Mouse (Mus musculus) heart, embryonic 15.5 days (tissue): ENCODE data around the gene Kcnip2. TPM values are rescaled to one million over a fixed set of nuclear protein-coding genes. Genes with fewer than 3 reads are reported as not detected.

Experiments
- ATAC-seq: fragments of 200-750 bp; cut with Nextera tagmentation; replicated peaks from 2 replicates; pipeline ENCODE4 v1.8.0; 2017; ENCODE audit warnings: low read depth, moderate TSS enrichment; ENCODE audit not compliant: insufficient number of reproducible peaks, insufficient read depth, low FRiP score
- H3K27ac ChIP-seq: fragments of 300-500 bp; sonication (generic); 2 replicates; pipeline ENCODE4 v1.5.1; 2015; ENCODE audit warnings: mild to moderate bottlenecking, inconsistent platforms
- H3K27me3 ChIP-seq: fragments of 300-500 bp; sonication (generic); 2 replicates; pipeline ENCODE4 v1.6.1; 2015; ENCODE audit warnings: inconsistent platforms
- H3K36me3 ChIP-seq: fragments of 300-500 bp; sonication (generic); 2 replicates; pipeline ENCODE4 v1.6.1; 2015; ENCODE audit warnings: mild to moderate bottlenecking, inconsistent platforms
- H3K4me1 ChIP-seq: fragments of 300-500 bp; sonication (generic); replicated peaks from 2 replicates; pipeline ENCODE4 v1.6.1; 2015; ENCODE audit warnings: inconsistent platforms
- H3K4me2 ChIP-seq: fragments of 300-500 bp; sonication (generic); 2 replicates; pipeline ENCODE4 v1.6.1; 2015; ENCODE audit warnings: inconsistent platforms, mild to moderate bottlenecking, moderate library complexity
- H3K4me3 ChIP-seq: fragments of 300-500 bp; sonication (generic); 2 replicates; pipeline ENCODE4 v1.5.1; 2015; ENCODE audit warnings: mild to moderate bottlenecking, inconsistent platforms
- H3K9ac ChIP-seq: fragments of 300-500 bp; sonication (generic); 2 replicates; pipeline ENCODE4 v1.6.1; 2015; ENCODE audit warnings: mild to moderate bottlenecking, inconsistent platforms
- H3K9me3 ChIP-seq: fragments of 300-500 bp; sonication (generic); replicated peaks from 2 replicates; pipeline ENCODE4 v1.6.1; 2016; ENCODE audit warnings: inconsistent platforms
- WGBS: fragments of 180-500 bp; shearing (Covaris S2); methylation state at CpG from one replicate; pipeline ENCODE4 v1.1.7; 2015; ENCODE audit warnings: mixed read lengths; 5-methylcytosine and 5-hydroxymethylcytosine counted together
- polyA plus RNA-seq: library from polyadenylated mRNA; unstranded; fragments of >200 nt; fragmentation: Nextera tagmentation; extraction: Ambion mirVana; gene quantifications from 2 replicates; pipeline ENCODE4 v1.2.1, GENCODE M21; 2015

Kcnip2 gene
- 6.9 and 10.0 TPM in 2 replicates for polyA plus RNA-seq

GRCm38 (mm10) chr19:45815831-45816405, at the start of gene Kcnip2:
Gene Kcnip2 (minus strand): TSS chr19:45816061.
- Histone ChIP-seq H3K4me3 (peak within 1 kb of the TSS; percentile 51), H3K4me2 (peak within 1 kb of the TSS; percentile 85), H3K9ac (peak within 1 kb of the TSS; percentile 39), H3K27ac (no peak within 1 kb of the TSS), H3K9me3 (no peaks in the 10 kb centered on the region), H3K4me1 (peaks cover 34% of the 10 kb centered on the region), H3K27me3 (peaks cover 12% of the 10 kb centered on the region; the same call in 1 of the 2 replicates), H3K36me3 (no peaks in the 10 kb centered on the region)
- 0% methylated on average over 18 of the region's 29 CpGs for WGBS
- ATAC-seq, result peak; percentile 47

- Histone ChIP-seq H3K4me1 (peaks cover 10% of the 10 kb centered on the region), H3K9ac (no peak overlapping the region), H3K27me3 (no peaks in the 10 kb centered on the region), H3K9me3 (no peaks in the 10 kb centered on the region), H3K36me3 (no peaks in the 10 kb centered on the region), H3K4me3 (no peak overlapping the region; the same call in 1 of the 2 replicates), H3K27ac (peak overlapping the region; percentile 84), H3K4me2 (peak overlapping the region; percentile 39)
- peak; percentile 48; the same call in 1 of the 2 replicates for ATAC-seq
- WGBS, result 32% methylated on average over 8 of the region's 8 CpGs
Observed at GRCm38 (mm10) chr19:45855284-45855920, 39.5 kb upstream of the Kcnip2 start.

- H3K27ac ChIP-seq, result peak overlapping the region; percentile 84
- 43% methylated on average over 7 of the region's 7 CpGs for WGBS
- no peaks in the 10 kb centered on the region for H3K9me3 ChIP-seq
- H3K4me3 ChIP-seq, result peak overlapping the region; percentile 16
- no peaks in the 10 kb centered on the region for H3K27me3 ChIP-seq
- H3K36me3 ChIP-seq, result no peaks in the 10 kb centered on the region
- peak; percentile 88 for ATAC-seq
- peaks cover 10% of the 10 kb centered on the region for H3K4me1 ChIP-seq
- H3K4me2 ChIP-seq, result peak overlapping the region; percentile 39
- no peak overlapping the region for H3K9ac ChIP-seq
Observed at GRCm38 (mm10) chr19:45854521-45854920, 38.7 kb upstream of the Kcnip2 start.

GRCm38 (mm10) chr19:45847733-45848093, 31.9 kb upstream of the Kcnip2 start:
- no peak for ATAC-seq
- H3K9ac ChIP-seq, result no peak overlapping the region
- 81% methylated on average over 4 of the region's 4 CpGs for WGBS

GRCm38 (mm10) chr19:45847016-45847732, 31.3 kb upstream of the Kcnip2 start:
- Histone ChIP-seq H3K4me3 (no peak overlapping the region), H3K4me1 (peaks cover 11% of the 10 kb centered on the region), H3K36me3 (no peaks in the 10 kb centered on the region), H3K9ac (no peak overlapping the region), H3K27ac (no peak overlapping the region), H3K27me3 (no peaks in the 10 kb centered on the region), H3K9me3 (no peaks in the 10 kb centered on the region), H3K4me2 (no peak overlapping the region)
- ATAC-seq, result no peak
- WGBS, result 91% methylated on average over 3 of the region's 3 CpGs

More at GRCm38 (mm10) chr19:45847733-45848093, 31.9 kb upstream of the Kcnip2 start:
- H3K36me3 ChIP-seq, result no peaks in the 10 kb centered on the region
- H3K9me3 ChIP-seq, result no peaks in the 10 kb centered on the region
- H3K4me2 ChIP-seq, result no peak overlapping the region
- H3K4me1 ChIP-seq, result peaks cover 11% of the 10 kb centered on the region
- H3K27ac ChIP-seq, result no peak overlapping the region
- no peaks in the 10 kb centered on the region for H3K27me3 ChIP-seq
- no peak overlapping the region for H3K4me3 ChIP-seq

- Histone ChIP-seq H3K27ac (no peak overlapping the region), H3K9me3 (no peaks in the 10 kb centered on the region), H3K27me3 (no peaks in the 10 kb centered on the region), H3K9ac (no peak overlapping the region), H3K4me1 (peaks cover 9% of the 10 kb centered on the region), H3K36me3 (no peaks in the 10 kb centered on the region), H3K4me2 (no peak overlapping the region), H3K4me3 (no peak overlapping the region)
- WGBS, result 80% methylated on average over 3 of the region's 3 CpGs
- no peak for ATAC-seq
Observed at GRCm38 (mm10) chr19:45844209-45844608, 28.3 kb upstream of the Kcnip2 start.

- no peak for ATAC-seq
- no peaks in the 10 kb centered on the region for H3K27me3 ChIP-seq
- no peaks in the 10 kb centered on the region for H3K9me3 ChIP-seq
- H3K4me3 ChIP-seq, result no peak overlapping the region
- WGBS, result 25% methylated on average over 10 of the region's 10 CpGs
- H3K4me1 ChIP-seq, result peaks cover 9% of the 10 kb centered on the region
- H3K27ac ChIP-seq, result peak overlapping the region; percentile 27
- H3K9ac ChIP-seq, result no peak overlapping the region
- H3K4me2 ChIP-seq, result peak overlapping the region; percentile 19
- H3K36me3 ChIP-seq, result no peaks in the 10 kb centered on the region
Observed at GRCm38 (mm10) chr19:45843424-45843823, 27.6 kb upstream of the Kcnip2 start.

GRCm38 (mm10) chr19:45837050-45837994, 21.5 kb upstream of the Kcnip2 start:
- H3K9me3 ChIP-seq, result no peaks in the 10 kb centered on the region
- WGBS, result 82% methylated on average over 12 of the region's 12 CpGs
- H3K4me3 ChIP-seq, result no peak overlapping the region
- no peak for ATAC-seq
- no peak overlapping the region for H3K4me2 ChIP-seq
- H3K27ac ChIP-seq, result no peak overlapping the region
- no peaks in the 10 kb centered on the region for H3K27me3 ChIP-seq
- H3K36me3 ChIP-seq, result no peaks in the 10 kb centered on the region
- no peak overlapping the region for H3K9ac ChIP-seq
- peaks cover 15% of the 10 kb centered on the region for H3K4me1 ChIP-seq

- Histone ChIP-seq H3K27me3 (no peaks in the 10 kb centered on the region), H3K27ac (peak overlapping the region; percentile 42), H3K9ac (no peak overlapping the region), H3K9me3 (no peaks in the 10 kb centered on the region), H3K4me1 (peaks cover 15% of the 10 kb centered on the region), H3K4me3 (no peak overlapping the region), H3K36me3 (no peaks in the 10 kb centered on the region), H3K4me2 (no peak overlapping the region)
- ATAC-seq, result peak; percentile 43; the same call in 1 of the 2 replicates
- WGBS, result 49% methylated on average over 10 of the region's 10 CpGs
Observed at GRCm38 (mm10) chr19:45835490-45835889, 19.6 kb upstream of the Kcnip2 start.

GRCm38 (mm10) chr19:45833665-45834064, 17.8 kb upstream of the Kcnip2 start:
- no peak for ATAC-seq
- 90% methylated on average over 10 of the region's 10 CpGs for WGBS

GRCm38 (mm10) chr19:45830679-45831078, 14.8 kb upstream of the Kcnip2 start:
- ATAC-seq, result no peak
- Histone ChIP-seq H3K27ac (no peak overlapping the region), H3K4me2 (no peak overlapping the region), H3K9ac (no peak overlapping the region), H3K36me3 (no peaks in the 10 kb centered on the region), H3K4me1 (peaks cover 16% of the 10 kb centered on the region), H3K4me3 (no peak overlapping the region), H3K9me3 (no peaks in the 10 kb centered on the region), H3K27me3 (no peaks in the 10 kb centered on the region)
- 47% methylated on average over 2 of the region's 2 CpGs for WGBS

More at GRCm38 (mm10) chr19:45833665-45834064, 17.8 kb upstream of the Kcnip2 start:
- Histone ChIP-seq H3K27me3 (no peaks in the 10 kb centered on the region), H3K4me2 (no peak overlapping the region), H3K27ac (no peak overlapping the region), H3K9ac (no peak overlapping the region), H3K36me3 (no peaks in the 10 kb centered on the region), H3K9me3 (no peaks in the 10 kb centered on the region), H3K4me3 (no peak overlapping the region), H3K4me1 (peaks cover 15% of the 10 kb centered on the region)
